Mouse (Mus musculus) megakaryocyte, adult 5-6 weeks (primary cell): ENCODE data around the gene Mrrf. TPM values are rescaled to one million over a fixed set of nuclear protein-coding genes. Genes with fewer than 3 reads are reported as not detected.
A peak's percentile ranks its signal among the peaks of the same experiment; 100 is the strongest.

ENCODE experiments used
- ATAC-seq: 2 replicates; pipeline ENCODE4 v1.8.0; 2016; ENCODE audit warnings: mild to moderate bottlenecking, inconsistent platforms; ENCODE audit not compliant: poor library complexity, severe bottlenecking
- total RNA-seq, 2 experiments: library from RNA; stranded (forward) in 1 of 2; stranded (reverse) in 1 of 2; fragments of 153-499, 151-499 nt in 1 of 2; fragments of 221-1000, 200-1000 nt in 1 of 2; gene quantifications; 2 replicates each; pipeline versions ENCODE4 v1.2.3 to v1.2.4; 2015 to 2017

Mrrf gene
- total RNA-seq, 2 experiments from 2014 or later: 10.1 to 22.5 TPM

- ATAC-seq: no peak
Observed at GRCm38 (mm10) chr2:36222168-36222848, 86.1 kb downstream of the Mrrf start.

- no peak for ATAC-seq
Observed at GRCm38 (mm10) chr2:36223436-36223835, 87.2 kb downstream of the Mrrf start.

GRCm38 (mm10) chr2:36224153-36224552 lies 88.0 kb downstream of the Mrrf start:
- no peak for ATAC-seq

- ATAC-seq: no peak
Observed at GRCm38 (mm10) chr2:36224599-36224998, 88.4 kb downstream of the Mrrf start.

GRCm38 (mm10) chr2:36230366-36230765 lies 94.2 kb downstream of the Mrrf start, which contains the start of gene Ptgs1:
Gene Ptgs1, plus strand, starts transcription at chr2:36230426.
- peak; percentile 87 for ATAC-seq

GRCm38 (mm10) chr2:36230967-36231366 lies 94.8 kb downstream of the Mrrf start:
- ATAC-seq: 0 out of 2 replicates have a peak, but pooled peaks have one; percentile 11

GRCm38 (mm10) chr2:36234526-36235368 lies 98.6 kb downstream of the Mrrf start:
- ATAC-seq: peak; percentile 51

GRCm38 (mm10) chr2:36235917-36236316 lies 99.7 kb downstream of the Mrrf start:
- ATAC-seq: no peak

- no peak for ATAC-seq
Observed at GRCm38 (mm10) chr2:36236889-36237288, 100.7 kb downstream of the Mrrf start.

GRCm38 (mm10) chr2:36237557-36237956 lies 101.4 kb downstream of the Mrrf start:
- ATAC-seq: no peak

GRCm38 (mm10) chr2:36238467-36238866 lies 102.3 kb downstream of the Mrrf start:
- no peak for ATAC-seq

GRCm38 (mm10) chr2:36238951-36239350 lies 102.8 kb downstream of the Mrrf start:
- no peak for ATAC-seq

Other genes with a start within 250 kb of the Mrrf start
- gene Ttll11, start 156.5 kb upstream of the Mrrf start, total RNA-seq (2015): not detected in 2 replicates
- gene Ttll11, start 156.5 kb upstream of the Mrrf start, total RNA-seq (2017): 0.48 TPM in 1 of 2 replicates, not detected in the other
- gene Ndufa8, start 87.0 kb upstream of the Mrrf start, total RNA-seq (2015): 87.6 and 88.1 TPM in 2 replicates
- gene Ndufa8, start 87.0 kb upstream of the Mrrf start, total RNA-seq (2017): 35.7 and 48.5 TPM in 2 replicates
- gene Morn5, start 86.9 kb upstream of the Mrrf start, total RNA-seq (2015): 0.25 TPM in 1 of 2 replicates, not detected in the other
- gene Morn5, start 86.9 kb upstream of the Mrrf start, total RNA-seq (2017): not detected in 2 replicates
- gene Lhx6, start 31.0 kb upstream of the Mrrf start, total RNA-seq (2015): not detected in 2 replicates
- gene Lhx6, start 31.0 kb upstream of the Mrrf start, total RNA-seq (2017): not detected in 2 replicates
- 36.4 and 37.8 TPM in 2 replicates for gene Rbm18, start 384 bp downstream of the Mrrf start, total RNA-seq (2015)
- gene Rbm18, start 384 bp downstream of the Mrrf start, total RNA-seq (2017): 21.7 and 22.1 TPM in 2 replicates
- gene Ptgs1, start 94.0 kb downstream of the Mrrf start, total RNA-seq (2015): 20.2 and 21.3 TPM in 2 replicates
- gene Ptgs1, start 94.0 kb downstream of the Mrrf start, total RNA-seq (2017): 18.9 and 32.4 TPM in 2 replicates
- gene Olfr338, start 237.1 kb downstream of the Mrrf start, total RNA-seq (2015): not detected in 2 replicates
- not detected in 2 replicates for gene Olfr338, start 237.1 kb downstream of the Mrrf start, total RNA-seq (2017)